In genomic region chr7:126396298-126397119, GRCm38 (mm10) we compare ENCODE assay signal across 7 mouse cellular contexts. TPM values are rescaled to one million over a fixed set of nuclear protein-coding genes. Genes with fewer than 3 reads are reported as not detected.
DNase-seq lines count a peak whose midpoint lies in the region; ATAC-seq lines count a peak whose summit lies in the region.

Nfatc2ip (minus strand) TSS chr7:126396737.

- ATAC-seq in embryonic facial prominence, embryonic 12.5 days (ENCODE audit: insufficient number of reproducible peaks, insufficient read depth, low FRiP score, low TSS enrichment), result peak; percentile 99
- ATAC-seq in limb, embryonic 11.5 days (ENCODE audit: insufficient number of reproducible peaks, low FRiP score, low TSS enrichment, low read depth), result peak; percentile 99
- ATAC-seq in midbrain, embryonic 14.5 days (ENCODE audit: low FRiP score, low TSS enrichment), result peak; percentile 100

- WGBS in embryonic facial prominence, embryonic 12.5 days, result under 1% methylated on average over 59 of the region's 59 CpGs
- under 1% methylated on average over 59 of the region's 59 CpGs for WGBS in limb, embryonic 11.5 days
- under 1% methylated on average over 59 of the region's 59 CpGs for WGBS in midbrain, embryonic 14.5 days

- no peaks in the 10 kb centered on the region for H3K27me3 ChIP-seq in embryonic facial prominence, embryonic 12.5 days
- no peaks in the 10 kb centered on the region for H3K27me3 ChIP-seq in limb, embryonic 11.5 days (ENCODE audit: control insufficient read depth, insufficient read depth, low read length)
- no peaks in the 10 kb centered on the region for H3K27me3 ChIP-seq in midbrain, embryonic 14.5 days (ENCODE audit: control insufficient read depth, insufficient read depth, low read length)

- DNase-seq in adrenal gland, postnatal 25 days, result peak; percentile 84
- peak; percentile 100 for DNase-seq in heart, adult 11 months
- peak; percentile 99 for DNase-seq in kidney, adult 18-20 months
- peak; percentile 97 for DNase-seq in limb, embryonic 11.5 days (ENCODE audit: low spot score)
- peak; percentile 98 for DNase-seq in midbrain, embryonic 14.5 days
- DNase-seq in spleen, adult 18-20 months, result peak; percentile 91 to 94

- no peaks in the 10 kb centered on the region for H3K9me3 ChIP-seq in embryonic facial prominence, embryonic 12.5 days
- H3K9me3 ChIP-seq in limb, embryonic 11.5 days (ENCODE audit: control insufficient read depth, low read length), result no peaks in the 10 kb centered on the region
- no peaks in the 10 kb centered on the region for H3K9me3 ChIP-seq in midbrain, embryonic 14.5 days (ENCODE audit: control insufficient read depth, low read length)

- no peaks in the 10 kb centered on the region for H3K36me3 ChIP-seq in embryonic facial prominence, embryonic 12.5 days
- H3K36me3 ChIP-seq in limb, embryonic 11.5 days (ENCODE audit: control insufficient read depth, insufficient read depth, low read length), result no peaks in the 10 kb centered on the region
- H3K36me3 ChIP-seq in midbrain, embryonic 14.5 days (ENCODE audit: control insufficient read depth, insufficient read depth, low read length), result no peaks in the 10 kb centered on the region

- no peak within 1 kb of the TSS for H3K27ac ChIP-seq in embryonic facial prominence, embryonic 12.5 days
- H3K27ac ChIP-seq in limb, embryonic 11.5 days (replicated peaks; ENCODE audit: low read depth, low read length), result no peak within 1 kb of the TSS
- peak within 1 kb of the TSS; percentile 67 for H3K27ac ChIP-seq in midbrain, embryonic 14.5 days (replicated peaks; ENCODE audit: low read depth, low read length)

- H3K9ac ChIP-seq in embryonic facial prominence, embryonic 12.5 days, result peak within 1 kb of the TSS; percentile 67
- H3K9ac ChIP-seq in limb, embryonic 11.5 days (ENCODE audit: low read length), result peak within 1 kb of the TSS; percentile 70
- peak within 1 kb of the TSS; percentile 72 for H3K9ac ChIP-seq in midbrain, embryonic 14.5 days (replicated peaks; ENCODE audit: low read length)

- H3K4me3 ChIP-seq in embryonic facial prominence, embryonic 12.5 days, result peak within 1 kb of the TSS; percentile 83
- H3K4me3 ChIP-seq in limb, embryonic 11.5 days (ENCODE audit: low read depth, low read length), result peak within 1 kb of the TSS; percentile 78
- peak within 1 kb of the TSS; percentile 85 for H3K4me3 ChIP-seq in midbrain, embryonic 14.5 days (replicated peaks; ENCODE audit: low read depth, low read length)

- H3K4me1 ChIP-seq in embryonic facial prominence, embryonic 12.5 days, result peaks cover 8% of the 10 kb centered on the region; the same call in 1 of the 2 replicates
- H3K4me1 ChIP-seq in limb, embryonic 11.5 days (ENCODE audit: control insufficient read depth, insufficient read depth, low read length), result 0 out of 2 replicates have a peak, but pooled peaks cover 4% of the 10 kb centered on the region
- H3K4me1 ChIP-seq in midbrain, embryonic 14.5 days (ENCODE audit: control insufficient read depth, insufficient read depth, low read length), result 0 out of 2 replicates have a peak, but pooled peaks cover 4% of the 10 kb centered on the region

- H3K4me2 ChIP-seq in embryonic facial prominence, embryonic 12.5 days (replicated peaks), result peak within 1 kb of the TSS; percentile 82
- H3K4me2 ChIP-seq in limb, embryonic 11.5 days (ENCODE audit: low read depth, severe bottlenecking), result peak within 1 kb of the TSS; percentile 74
- H3K4me2 ChIP-seq in midbrain, embryonic 14.5 days (ENCODE audit: low read length), result peak within 1 kb of the TSS; percentile 82

RNA-seq across cellular contexts. Expression of gene Nfatc2ip, which starts in this region (rescaled TPM):
- total RNA-seq in adrenal gland, postnatal 25 days (2021), result 8.6 and 8.7 TPM in 2 replicates
- polyA plus RNA-seq in embryonic facial prominence, embryonic 12.5 days (2016; fragmentation: Nextera tagmentation; extraction: Ambion mirVana), result 3.1 and 3.2 TPM in 2 replicates
- polyA plus RNA-seq in limb, embryonic 11.5 days (2014; fragmentation: Nextera tagmentation; extraction: Ambion mirVana), result 2.8 and 3.6 TPM in 2 replicates
- 3.5 and 4.9 TPM in 2 replicates for polyA plus RNA-seq in midbrain, embryonic 14.5 days (2014; fragmentation: Nextera tagmentation; extraction: Ambion mirVana)
